Mouse (Mus musculus) MEL (cell line): ENCODE measurements at regions not wholly inside any gene's neighbourhood (a gene's known extent, or its start where the extent isn't known, plus 50 kb on each side); places are given as distances from the start of the nearest gene placed in this dataset.

Source experiments
- DNase-seq: peaks from one replicate; pipeline ENCODE4 v3.0.0; 2011; ENCODE audit warnings: low read depth, low spot score
- H3K27ac ChIP-seq: 2 replicates; pipeline ENCODE4 v1.5.1; 2012; ENCODE audit warnings: low read depth, mild to moderate bottlenecking, control low read depth, low read length, moderate library complexity; ENCODE audit not compliant: control insufficient read depth
- H3K27me3 ChIP-seq, 2 experiments: fragments of 150-350 bp in 1 of 2; sonication (generic) in 1 of 2; 2 replicates each; pipeline ENCODE4 v1.6.1; 2012; ENCODE audit warnings: low read length in 2 of 2, mild to moderate bottlenecking in 2 of 2, improper control_type of control experiment in 1 of 2, moderate library complexity in 1 of 2; ENCODE audit not compliant: insufficient read depth in 2 of 2, control insufficient read depth in 1 of 2
- H3K36me3 ChIP-seq, 2 experiments: 2 replicates each; pipeline ENCODE4 v1.6.1; 2012 to 2014; ENCODE audit warnings: low read length in 2 of 2, improper control_type of control experiment in 1 of 2, inconsistent platforms in 1 of 2, mild to moderate bottlenecking in 1 of 2; ENCODE audit not compliant: insufficient read depth in 2 of 2, control insufficient read depth in 1 of 2
- H3K4me1 ChIP-seq, 2 experiments: fragments of 150-350 bp in 1 of 2; sonication (generic) in 1 of 2; 2 replicates each; pipeline ENCODE4 v1.6.1; 2012; ENCODE audit warnings: low read length in 2 of 2, improper control_type of control experiment in 1 of 2, mild to moderate bottlenecking in 1 of 2; ENCODE audit not compliant: insufficient read depth in 2 of 2, control insufficient read depth in 1 of 2
- H3K4me3 ChIP-seq, 2 experiments: fragments of 150-350 bp in 1 of 2; sonication (generic) in 1 of 2; 2 replicates each; pipeline ENCODE4 v1.5.1; 2012; ENCODE audit warnings: low read depth in 2 of 2, low read length in 2 of 2, mild to moderate bottlenecking in 2 of 2, moderate library complexity in 2 of 2, control low read depth in 1 of 2, improper control_type of control experiment in 1 of 2; ENCODE audit not compliant: control insufficient read depth in 1 of 2, insufficient read depth in 1 of 2
- H3K79me2 ChIP-seq: 2 replicates; pipeline ENCODE4 v1.6.1; 2012; ENCODE audit warnings: mild to moderate bottlenecking, low read length, moderate library complexity; ENCODE audit not compliant: control insufficient read depth, poor library complexity, insufficient read depth
- H3K9ac ChIP-seq: 2 replicates; pipeline ENCODE4 v1.6.1; 2012; ENCODE audit warnings: low read depth, mild to moderate bottlenecking, control low read depth, low read length, moderate library complexity; ENCODE audit not compliant: control insufficient read depth, poor library complexity, severe bottlenecking
- H3K9me3 ChIP-seq: fragments of 150-350 bp; sonication (generic); replicated peaks from 2 replicates; pipeline ENCODE4 v1.6.1; 2012; ENCODE audit warnings: mild to moderate bottlenecking, low read length, improper control_type of control experiment, moderate library complexity; ENCODE audit not compliant: insufficient read depth
- BHLHE40 ChIP-seq: IDR thresholded peaks from 2 replicates; pipeline ENCODE4 v1.6.1; 2012; ENCODE audit warnings: low read depth, mild to moderate bottlenecking, inconsistent platforms, low read length, improper control_type of control experiment, borderline replicate concordance
- CHD1 ChIP-seq: IDR thresholded peaks from 2 replicates; pipeline ENCODE4 v1.6.1; 2012; ENCODE audit warnings: low read depth, mild to moderate bottlenecking, inconsistent platforms, low read length, improper control_type of control experiment
- CHD2 ChIP-seq: IDR thresholded peaks from 2 replicates; pipeline ENCODE4 v1.6.1; 2011; ENCODE audit warnings: low read length, improper control_type of control experiment
- CTCF ChIP-seq, 3 experiments: IDR thresholded peaks in 2 of 3; conservative IDR thresholded peaks in 1 of 3; 2 replicates each; pipeline ENCODE4 v1.5.1; 2011 to 2012; ENCODE audit warnings: low read length in 3 of 3, low read depth in 2 of 3, mild to moderate bottlenecking in 2 of 3, improper control_type of control experiment in 1 of 3, inconsistent platforms in 1 of 3, mixed read lengths in 1 of 3, moderate library complexity in 1 of 3; ENCODE audit not compliant: control insufficient read depth in 1 of 3, insufficient read depth in 1 of 3, poor library complexity in 1 of 3, severe bottlenecking in 1 of 3
- ELF1 ChIP-seq: IDR thresholded peaks from 2 replicates; pipeline ENCODE4 v1.6.1; 2014; ENCODE audit warnings: low read depth, mild to moderate bottlenecking, inconsistent platforms, low read length, improper control_type of control experiment, moderate library complexity
- ETS1 ChIP-seq: IDR thresholded peaks from 2 replicates; pipeline ENCODE4 v1.6.1; 2012; ENCODE audit warnings: low read depth, mild to moderate bottlenecking, inconsistent platforms, low read length, improper control_type of control experiment, moderate library complexity
- HCFC1 ChIP-seq: IDR thresholded peaks from 2 replicates; pipeline ENCODE4 v1.6.1; 2012; ENCODE audit warnings: low read depth, mild to moderate bottlenecking, inconsistent platforms, low read length, improper control_type of control experiment, moderate library complexity
- MAFK ChIP-seq: IDR thresholded peaks from 2 replicates; pipeline ENCODE4 v1.6.1; 2011; ENCODE audit warnings: low read depth, mild to moderate bottlenecking, low read length, improper control_type of control experiment, borderline replicate concordance
- MAX ChIP-seq: IDR thresholded peaks from 2 replicates; pipeline ENCODE4 v1.6.1; 2011; ENCODE audit warnings: low read length, improper control_type of control experiment
- MAZ ChIP-seq: IDR thresholded peaks from 2 replicates; pipeline ENCODE4 v1.6.1; 2012; ENCODE audit warnings: low read depth, mild to moderate bottlenecking, inconsistent platforms, low read length, improper control_type of control experiment
- MEF2A ChIP-seq: IDR thresholded peaks from 2 replicates; pipeline ENCODE4 v1.6.1; 2014; ENCODE audit warnings: low read depth, mild to moderate bottlenecking, inconsistent platforms, low read length, improper control_type of control experiment; ENCODE audit not compliant: poor library complexity, insufficient replicate concordance, severe bottlenecking; ENCODE audit errors: extremely low read depth
- MYB ChIP-seq: IDR thresholded peaks from 2 replicates; pipeline ENCODE4 v1.6.1; 2011; ENCODE audit warnings: mild to moderate bottlenecking, low read depth, low read length, improper control_type of control experiment
- MYC ChIP-seq: IDR thresholded peaks from 2 replicates; pipeline ENCODE4 v1.6.1; 2011; ENCODE audit warnings: low read depth, mild to moderate bottlenecking, low read length, improper control_type of control experiment, moderate library complexity
- RAD21 ChIP-seq: IDR thresholded peaks from 2 replicates; pipeline ENCODE4 v1.6.1; 2011; ENCODE audit warnings: mild to moderate bottlenecking, low read depth, low read length, improper control_type of control experiment
- SIN3A ChIP-seq: IDR thresholded peaks from 2 replicates; pipeline ENCODE4 v1.6.1; 2012; ENCODE audit warnings: low read length, improper control_type of control experiment, inconsistent platforms
- SMC3 ChIP-seq: IDR thresholded peaks from 2 replicates; pipeline ENCODE4 v1.6.1; 2011; ENCODE audit warnings: low read depth, low read length, improper control_type of control experiment
- UBTF ChIP-seq: IDR thresholded peaks from 2 replicates; pipeline ENCODE4 v1.6.1; 2012; ENCODE audit warnings: low read depth, mild to moderate bottlenecking, inconsistent platforms, low read length, improper control_type of control experiment, moderate library complexity, borderline replicate concordance; ENCODE audit not compliant: insufficient read depth
- USF2 ChIP-seq, 2 experiments: IDR thresholded peaks; 2 replicates each; pipeline ENCODE4 v1.6.1; 2011 to 2012; ENCODE audit warnings: improper control_type of control experiment in 2 of 2, low read length in 2 of 2, borderline replicate concordance in 1 of 2, inconsistent platforms in 1 of 2, low read depth in 1 of 2, mild to moderate bottlenecking in 1 of 2; ENCODE audit not compliant: insufficient read depth in 1 of 2
- ZC3H11A ChIP-seq: IDR thresholded peaks from 2 replicates; pipeline ENCODE4 v1.6.1; 2012; ENCODE audit warnings: low read depth, mild to moderate bottlenecking, inconsistent platforms, low read length, improper control_type of control experiment
- ZNF384 ChIP-seq: IDR thresholded peaks from 2 replicates; pipeline ENCODE4 v1.6.1; 2012; ENCODE audit warnings: low read depth, mild to moderate bottlenecking, inconsistent platforms, low read length, improper control_type of control experiment

GRCm38 (mm10) chr13:16739563-16739962 is 727.9 kb downstream of the Inhba start:
- Histone ChIP-seq H3K4me3 (no peak overlapping the region), H3K9me3 (no peaks in the 10 kb centered on the region), H3K27me3 (no peaks in the 10 kb centered on the region), H3K9ac (no peak overlapping the region), H3K27ac (no peak overlapping the region), H3K79me2 (no peaks in the 10 kb centered on the region), H3K4me1 (no peaks in the 10 kb centered on the region), H3K36me3 (no peaks in the 10 kb centered on the region)
- no peak for DNase-seq
- TF ChIP-seq ELF1 (no peak), ZNF384 (no peak), MAFK (no peak), BHLHE40 (no peak), UBTF (no peak)

DNA sequence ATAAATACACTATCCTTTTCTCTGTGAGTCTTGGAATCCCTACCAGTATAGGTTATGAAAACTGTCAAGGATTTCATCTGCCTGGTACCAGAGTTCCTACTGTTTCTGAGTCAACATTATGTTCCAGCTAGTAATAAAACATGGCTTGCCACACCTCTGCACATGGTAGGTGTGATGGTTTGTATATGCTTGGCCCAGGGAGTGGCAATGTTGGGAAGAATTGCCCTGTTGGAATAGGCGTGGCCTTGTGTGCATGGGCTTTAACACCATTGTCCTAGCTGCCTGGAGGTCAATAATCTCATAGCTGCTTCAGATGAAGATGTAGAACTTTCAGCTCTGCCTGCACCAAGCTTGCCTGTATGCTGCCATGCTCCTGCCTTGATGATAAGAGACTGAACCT is 732.6 kb downstream of the Inhba start:
- TF ChIP-seq RAD21 (no peak), ETS1 (no peak), CTCF (IDR thresholded peaks at IDR 0.05 in 2 of 3, conservative IDR thresholded peaks at IDR 0.05 in 1 of 3; ENCODE audit: control insufficient read depth in 1 of 3, insufficient read depth in 1 of 3, low read depth in 2 of 3, low read length in 3 of 3, poor library complexity in 1 of 3, severe bottlenecking in 1 of 3) (no peak), CHD1 (no peak), MEF2A (no peak), HCFC1 (no peak), USF2 (IDR thresholded peaks at IDR 0.05; ENCODE audit: borderline replicate concordance in 1 of 2, insufficient read depth in 1 of 2, low read depth in 1 of 2, low read length in 2 of 2) (no peak), SMC3 (no peak)
- Histone ChIP-seq H3K27ac (no peak overlapping the region), H3K9me3 (no peaks in the 10 kb centered on the region), H3K4me1 (no peaks in the 10 kb centered on the region), H3K36me3 (no peaks in the 10 kb centered on the region), H3K79me2 (no peaks in the 10 kb centered on the region), H3K27me3 (no peaks in the 10 kb centered on the region), H3K9ac (no peak overlapping the region), H3K4me3 (no peak overlapping the region)
- DNase-seq = no peak

- H3K36me3 ChIP-seq = no peaks in the 10 kb centered on the region
- H3K4me3 ChIP-seq = no peak overlapping the region
- no peaks in the 10 kb centered on the region for H3K79me2 ChIP-seq
- TF ChIP-seq CTCF (IDR thresholded peaks at IDR 0.05 in 2 of 3, conservative IDR thresholded peaks at IDR 0.05 in 1 of 3; ENCODE audit: control insufficient read depth in 1 of 3, insufficient read depth in 1 of 3, low read depth in 2 of 3, low read length in 3 of 3, poor library complexity in 1 of 3, severe bottlenecking in 1 of 3) = no peak
- TF ChIP-seq MYC = no peak
- no peak for TF ChIP-seq USF2 (IDR thresholded peaks at IDR 0.05; ENCODE audit: borderline replicate concordance in 1 of 2, insufficient read depth in 1 of 2, low read depth in 1 of 2, low read length in 2 of 2)
- TF ChIP-seq MYB = no peak
- no peak for TF ChIP-seq ELF1
- no peak for TF ChIP-seq MAX
- no peak for TF ChIP-seq HCFC1
- no peak for TF ChIP-seq CHD2
- no peak for TF ChIP-seq SIN3A
- TF ChIP-seq ZNF384 = no peak
- no peak for TF ChIP-seq ZC3H11A
- TF ChIP-seq MAZ = no peak
- H3K4me1 ChIP-seq = no peaks in the 10 kb centered on the region
- H3K27ac ChIP-seq = no peak overlapping the region
- no peak for DNase-seq
- no peaks in the 10 kb centered on the region for H3K9me3 ChIP-seq
- H3K27me3 ChIP-seq = no peaks in the 10 kb centered on the region
- no peak overlapping the region for H3K9ac ChIP-seq
These were observed 734.0 kb downstream of the Inhba start for GRCm38 (mm10) chr13:16745644-16746043.
